8 mouse cellular contexts compared by ENCODE assay signal in the genomic region with DNA sequence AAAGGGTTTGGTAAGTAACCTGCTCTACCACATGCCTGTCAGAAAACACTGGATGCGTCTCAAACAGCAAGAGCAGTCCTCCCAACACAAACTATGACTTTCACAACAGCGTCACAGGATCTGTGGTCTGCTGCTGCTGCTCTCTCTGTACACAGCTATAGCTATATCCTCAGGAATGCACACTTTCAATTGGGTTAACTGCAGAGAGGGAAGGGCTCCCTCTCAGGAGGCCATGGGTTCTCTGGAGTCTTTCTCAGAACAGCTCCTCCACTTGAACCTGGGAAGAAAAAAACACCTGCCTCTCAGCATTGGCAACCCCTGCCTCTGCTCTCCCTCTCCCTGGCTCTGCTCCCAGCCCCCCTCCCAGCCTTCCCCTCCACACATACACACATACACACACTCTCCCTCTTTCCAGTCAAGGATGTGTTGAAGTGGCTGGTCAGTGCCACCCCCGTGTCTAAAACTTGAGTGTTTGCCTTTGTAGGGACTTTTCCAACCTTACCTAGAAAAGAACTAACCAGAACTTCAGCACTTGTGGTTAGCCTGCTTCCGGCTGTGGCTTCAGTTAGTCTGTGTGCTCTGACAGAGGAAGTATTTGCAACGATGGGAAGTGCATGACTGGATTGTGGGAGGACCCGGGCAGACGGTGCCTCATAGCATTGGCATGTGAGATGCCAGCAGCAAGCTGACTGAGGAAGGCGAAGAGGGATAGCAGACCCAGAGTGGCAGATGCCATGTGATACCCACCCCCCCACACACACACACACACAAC.
DNase-seq lines count a peak whose midpoint lies in the region; ATAC-seq and TF ChIP-seq lines count a peak whose summit lies in the region.

No protein-coding gene starts in this region.

- ATAC-seq in forebrain, embryonic 13.5 days = peak; percentile 13; the same call in 1 of the 2 replicates
- peak; percentile 78 for ATAC-seq in activated CD4-positive, CD25-positive, alpha-beta regulatory T cell, adult 4 months
- peak; percentile 83 for ATAC-seq in inflammation-experienced regulatory T-cells, adult 6 months
- ATAC-seq in hindbrain, embryonic 13.5 days (ENCODE audit: low FRiP score) = no peak
- ATAC-seq in forebrain, postnatal 0 days = no peak
- ATAC-seq in erythroblast, adult 5-6 weeks (replicated peaks; ENCODE audit: low FRiP score, poor library complexity, severe bottlenecking) = no peak

- no peak overlapping the region for H3K4me3 ChIP-seq in forebrain, embryonic 13.5 days
- H3K4me3 ChIP-seq in forebrain, embryonic 10.5 days = no peak overlapping the region
- H3K4me3 ChIP-seq in hindbrain, embryonic 13.5 days = no peak overlapping the region
- H3K4me3 ChIP-seq in forebrain, postnatal 0 days (ENCODE audit: low read depth, low read length) = no peak overlapping the region

- no peaks in the 10 kb centered on the region for H3K9me3 ChIP-seq in forebrain, embryonic 13.5 days (replicated peaks)
- H3K9me3 ChIP-seq in forebrain, embryonic 10.5 days = no peaks in the 10 kb centered on the region
- no peaks in the 10 kb centered on the region for H3K9me3 ChIP-seq in hindbrain, embryonic 13.5 days
- H3K9me3 ChIP-seq in forebrain, postnatal 0 days (ENCODE audit: low read length) = no peaks in the 10 kb centered on the region

- H3K4me2 ChIP-seq in forebrain, embryonic 13.5 days = no peak overlapping the region
- H3K4me2 ChIP-seq in hindbrain, embryonic 13.5 days = no peak overlapping the region
- H3K4me2 ChIP-seq in forebrain, postnatal 0 days (ENCODE audit: low read depth) = no peak overlapping the region

- no peaks in the 10 kb centered on the region for H3K36me3 ChIP-seq in forebrain, embryonic 13.5 days (ENCODE audit: poor library complexity, severe bottlenecking)
- H3K36me3 ChIP-seq in forebrain, embryonic 10.5 days (replicated peaks) = peaks cover 5% of the 10 kb centered on the region; the same call in 1 of the 2 replicates
- H3K36me3 ChIP-seq in hindbrain, embryonic 13.5 days = no peaks in the 10 kb centered on the region
- no peaks in the 10 kb centered on the region for H3K36me3 ChIP-seq in forebrain, postnatal 0 days (ENCODE audit: insufficient read depth)

- H3K27ac ChIP-seq in forebrain, embryonic 13.5 days = no peak overlapping the region
- no peak overlapping the region for H3K27ac ChIP-seq in forebrain, embryonic 10.5 days
- no peak overlapping the region for H3K27ac ChIP-seq in hindbrain, embryonic 13.5 days
- no peak overlapping the region for H3K27ac ChIP-seq in forebrain, postnatal 0 days (ENCODE audit: low read depth, low read length)

- 81% methylated on average over 8 of the region's 8 CpGs for WGBS in forebrain, embryonic 13.5 days
- WGBS in forebrain, embryonic 10.5 days = 90% methylated on average over 8 of the region's 8 CpGs
- 92% methylated on average over 8 of the region's 8 CpGs for WGBS in hindbrain, embryonic 13.5 days
- WGBS in forebrain, postnatal 0 days = 77% methylated on average over 8 of the region's 8 CpGs

- no peak for DNase-seq in forebrain, embryonic 10.5 days (ENCODE audit: extremely low spot score, low spot score)
- peak; percentile 64 to 70 for DNase-seq in monocyte, adult 2 months (ENCODE audit: low read depth in 1 of 2, low spot score in 2 of 2)
- no peak for DNase-seq in forebrain, postnatal 0 days

- no peaks in the 10 kb centered on the region for H3K4me1 ChIP-seq in forebrain, embryonic 13.5 days
- H3K4me1 ChIP-seq in forebrain, embryonic 10.5 days = peaks cover 9% of the 10 kb centered on the region
- H3K4me1 ChIP-seq in hindbrain, embryonic 13.5 days (replicated peaks) = peaks cover 6% of the 10 kb centered on the region
- H3K4me1 ChIP-seq in forebrain, postnatal 0 days (ENCODE audit: insufficient read depth) = no peaks in the 10 kb centered on the region

- no peak overlapping the region for H3K9ac ChIP-seq in forebrain, embryonic 13.5 days
- H3K9ac ChIP-seq in hindbrain, embryonic 13.5 days = no peak overlapping the region
- no peak overlapping the region for H3K9ac ChIP-seq in forebrain, postnatal 0 days

- no peak for TF ChIP-seq CTCF in forebrain, postnatal 0 days (IDR thresholded peaks at IDR 0.05; ENCODE audit: low read depth)

- no peaks in the 10 kb centered on the region for H3K27me3 ChIP-seq in forebrain, embryonic 13.5 days
- H3K27me3 ChIP-seq in forebrain, embryonic 10.5 days (ENCODE audit: poor library complexity, severe bottlenecking) = no peaks in the 10 kb centered on the region
- no peaks in the 10 kb centered on the region for H3K27me3 ChIP-seq in hindbrain, embryonic 13.5 days
- H3K27me3 ChIP-seq in forebrain, postnatal 0 days (ENCODE audit: insufficient read depth, low read length) = no peaks in the 10 kb centered on the region

Comparison
In these comparisons a context has a peak if more than half of its experiments do, and no peak if none do; other contexts are left out.
1. ATAC-seq: peak in forebrain, embryonic 13.5 days (single experiment), activated CD4-positive, CD25-positive, alpha-beta regulatory T cell, adult 4 months (single experiment) and inflammation-experienced regulatory T-cells, adult 6 months (single experiment); none in hindbrain, embryonic 13.5 days (single experiment), forebrain, postnatal 0 days (single experiment) and erythroblast, adult 5-6 weeks (single experiment).
2. DNase-seq: peak in monocyte, adult 2 months (2 of 2); none in forebrain, embryonic 10.5 days (single experiment) and forebrain, postnatal 0 days (single experiment).